Mouse (Mus musculus) frontal cortex, adult (tissue): ENCODE data around the gene Rgs2.

Source experiments
- ATAC-seq: cut with Nextera tagmentation; 2 replicates; pipeline ENCODE4 v1.9.2; 2017; ENCODE audit warnings: mild to moderate bottlenecking, moderate library complexity, mixed read lengths; ENCODE audit not compliant: low TSS enrichment

The Rgs2 gene

GRCm38 (mm10) chr1:143982765-143983312 lies 21.1 kb downstream of the Rgs2 start:
- ATAC-seq = no peak

- no peak for ATAC-seq
Observed at GRCm38 (mm10) chr1:143982085-143982764, 21.7 kb downstream of the Rgs2 start.

GRCm38 (mm10) chr1:143980811-143981210 lies 23.1 kb downstream of the Rgs2 start:
- no peak for ATAC-seq

- no peak for ATAC-seq
Observed at GRCm38 (mm10) chr1:143974637-143975036, 29.3 kb downstream of the Rgs2 start.

- ATAC-seq = no peak
Observed at GRCm38 (mm10) chr1:143962301-143962700, 41.7 kb downstream of the Rgs2 start.

GRCm38 (mm10) chr1:143960340-143960739 lies 43.6 kb downstream of the Rgs2 start:
- no peak for ATAC-seq

- ATAC-seq = no peak
Observed at GRCm38 (mm10) chr1:143956090-143956489, 47.9 kb downstream of the Rgs2 start.

GRCm38 (mm10) chr1:143952841-143953240 lies 51.1 kb downstream of the Rgs2 start:
- no peak for ATAC-seq
